Mouse (Mus musculus) forebrain, embryonic 15.5 days (tissue): Measurements from ENCODE around the gene Cers2. TPM values are rescaled to one million over a fixed set of nuclear protein-coding genes. Genes with fewer than 3 reads are reported as not detected.
A peak's percentile ranks its signal among the peaks of the same experiment; 100 is the strongest.

Source experiments
- ATAC-seq: fragments of 200-750 bp; cut with Nextera tagmentation; replicated peaks from 2 replicates; pipeline ENCODE4 v1.8.0; 2017; ENCODE audit warnings: mild to moderate bottlenecking, moderate TSS enrichment, moderate library complexity
- H3K27ac ChIP-seq: fragments of 300-500 bp; sonication (generic); replicated peaks from 2 replicates; pipeline ENCODE4 v1.5.1; 2015; ENCODE audit warnings: mild to moderate bottlenecking, inconsistent platforms
- H3K27me3 ChIP-seq: fragments of 300-500 bp; sonication (generic); 2 replicates; pipeline ENCODE4 v1.6.1; 2015; ENCODE audit warnings: inconsistent platforms
- H3K36me3 ChIP-seq: fragments of 300-500 bp; sonication (generic); 2 replicates; pipeline ENCODE4 v1.6.1; 2015; ENCODE audit warnings: mild to moderate bottlenecking, inconsistent platforms
- H3K4me1 ChIP-seq: fragments of 300-500 bp; sonication (generic); 2 replicates; pipeline ENCODE4 v1.6.1; 2015; ENCODE audit warnings: inconsistent platforms
- H3K4me2 ChIP-seq: fragments of 300-500 bp; sonication (generic); replicated peaks from 2 replicates; pipeline ENCODE4 v1.6.1; 2015; ENCODE audit warnings: mild to moderate bottlenecking, inconsistent platforms
- H3K4me3 ChIP-seq: fragments of 300-500 bp; sonication (generic); 2 replicates; pipeline ENCODE4 v1.5.1; 2015; ENCODE audit warnings: mild to moderate bottlenecking, inconsistent platforms
- H3K9ac ChIP-seq: fragments of 300-500 bp; sonication (generic); replicated peaks from 2 replicates; pipeline ENCODE4 v1.6.1; 2015; ENCODE audit warnings: mild to moderate bottlenecking, inconsistent platforms
- H3K9me3 ChIP-seq: fragments of 300-500 bp; sonication (generic); 2 replicates; pipeline ENCODE4 v1.6.1; 2016; ENCODE audit warnings: inconsistent platforms
- WGBS: fragments of 180-500 bp; shearing (Covaris S2); methylation state at CpG from one replicate; pipeline ENCODE4 v1.1.7; 2015; ENCODE audit warnings: mixed read lengths; 5-methylcytosine and 5-hydroxymethylcytosine counted together
- polyA plus RNA-seq: library from polyadenylated mRNA; unstranded; fragments of >200 nt; fragmentation: Nextera tagmentation; extraction: Ambion mirVana; gene quantifications from 2 replicates; pipeline ENCODE4 v1.2.1, GENCODE M21; 2015

Gene Cers2
- 96.7 and 101 TPM in 2 replicates for polyA plus RNA-seq

DNA sequence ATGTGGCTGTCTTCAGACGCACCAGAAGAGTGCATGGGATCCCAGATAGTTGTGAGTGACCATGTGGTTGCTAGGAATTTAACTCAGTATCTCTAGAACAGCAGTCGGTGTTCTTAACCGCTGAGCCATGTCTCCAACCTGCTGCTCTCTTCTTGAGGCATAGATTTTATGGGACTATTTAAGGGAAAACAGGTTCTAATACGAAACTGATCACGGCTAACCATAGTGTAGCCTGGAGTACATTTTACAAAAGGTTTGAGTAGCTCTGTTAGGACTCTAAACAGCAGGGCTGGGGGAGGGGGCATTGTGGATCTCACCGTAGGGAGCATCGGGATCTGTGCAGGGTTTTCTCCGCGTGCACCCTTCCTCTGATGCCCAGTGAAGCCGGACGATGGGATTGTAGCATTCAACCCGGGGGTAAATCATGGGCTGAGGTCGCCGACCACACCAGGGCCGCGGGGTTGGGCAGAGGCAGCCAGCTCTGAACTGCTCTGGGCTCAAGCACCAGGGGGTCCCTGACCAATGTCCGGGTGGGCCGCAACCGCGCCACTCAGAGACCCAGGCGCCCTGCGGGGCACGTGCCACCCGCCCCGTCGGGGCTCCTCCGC is at the start of gene Cers2:
Gene Cers2 (plus strand): TSS at position 306 of the 608 bp plus-strand sequence.
- peak within 1 kb of the TSS; percentile 85 for H3K4me3 ChIP-seq
- H3K9ac ChIP-seq, result peak within 1 kb of the TSS; percentile 92
- H3K9me3 ChIP-seq, result no peaks in the 10 kb centered on the region
- peaks cover 33% of the 10 kb centered on the region for H3K4me1 ChIP-seq
- 3% methylated on average over 27 of the region's 27 CpGs for WGBS
- no peaks in the 10 kb centered on the region for H3K36me3 ChIP-seq
- peak within 1 kb of the TSS; percentile 90 for H3K27ac ChIP-seq
- H3K27me3 ChIP-seq, result no peaks in the 10 kb centered on the region
- peak within 1 kb of the TSS; percentile 68 for H3K4me2 ChIP-seq
- ATAC-seq, result peak; percentile 22

DNA sequence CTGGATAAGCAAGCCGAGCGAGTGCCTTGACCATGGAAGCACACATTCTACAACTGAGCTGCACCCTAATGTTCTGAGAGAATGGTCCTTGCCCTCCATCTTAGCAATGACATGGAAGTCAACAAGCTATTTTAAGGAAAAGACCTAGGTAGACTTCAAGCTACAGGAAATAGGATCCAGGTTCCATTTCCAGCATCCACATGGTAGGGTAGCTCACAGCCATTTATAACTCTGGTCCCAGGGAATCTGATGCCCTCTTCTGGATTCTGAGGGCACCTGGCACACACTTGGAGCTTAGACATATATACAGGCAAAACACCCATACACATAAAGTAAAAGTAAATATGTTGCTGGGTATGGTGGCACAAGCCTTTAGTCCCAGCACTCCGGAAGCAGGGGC is 48.5 kb upstream of the Cers2 start:
- Histone ChIP-seq H3K4me3 (no peak overlapping the region), H3K27me3 (no peaks in the 10 kb centered on the region), H3K9ac (no peak overlapping the region), H3K4me1 (no peaks in the 10 kb centered on the region), H3K27ac (no peak overlapping the region), H3K9me3 (no peaks in the 10 kb centered on the region), H3K36me3 (peaks cover 57% of the 10 kb centered on the region), H3K4me2 (no peak overlapping the region)
- WGBS, result 97% methylated on average over 3 of the region's 3 CpGs
- ATAC-seq, result no peak

DNA sequence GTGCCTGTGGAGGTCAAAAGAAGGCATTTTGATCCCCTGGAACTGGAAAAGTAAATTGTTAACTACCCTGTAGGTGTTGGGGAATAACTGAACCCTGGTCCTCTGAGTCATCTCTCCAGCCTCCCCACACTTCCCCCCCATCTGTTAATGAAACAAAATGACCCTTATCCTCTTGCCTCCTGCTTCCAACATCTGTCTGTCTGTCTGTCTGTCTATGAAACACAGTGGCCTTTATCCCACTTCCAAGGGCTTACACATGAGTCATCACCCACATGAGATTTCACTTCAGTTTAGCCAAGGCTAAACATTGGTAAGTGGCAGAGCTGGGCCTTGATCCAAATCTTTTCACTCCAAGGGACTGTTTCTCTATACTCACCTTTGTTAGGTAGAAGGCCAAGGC is 46.7 kb upstream of the Cers2 start:
- H3K9me3 ChIP-seq, result no peaks in the 10 kb centered on the region
- H3K4me1 ChIP-seq, result no peaks in the 10 kb centered on the region
- no peak overlapping the region for H3K27ac ChIP-seq
- H3K4me3 ChIP-seq, result no peak overlapping the region
- no peak for ATAC-seq
- peaks cover 41% of the 10 kb centered on the region for H3K36me3 ChIP-seq
- no peak overlapping the region for H3K9ac ChIP-seq
- no peak overlapping the region for H3K4me2 ChIP-seq
- no peaks in the 10 kb centered on the region for H3K27me3 ChIP-seq

DNA sequence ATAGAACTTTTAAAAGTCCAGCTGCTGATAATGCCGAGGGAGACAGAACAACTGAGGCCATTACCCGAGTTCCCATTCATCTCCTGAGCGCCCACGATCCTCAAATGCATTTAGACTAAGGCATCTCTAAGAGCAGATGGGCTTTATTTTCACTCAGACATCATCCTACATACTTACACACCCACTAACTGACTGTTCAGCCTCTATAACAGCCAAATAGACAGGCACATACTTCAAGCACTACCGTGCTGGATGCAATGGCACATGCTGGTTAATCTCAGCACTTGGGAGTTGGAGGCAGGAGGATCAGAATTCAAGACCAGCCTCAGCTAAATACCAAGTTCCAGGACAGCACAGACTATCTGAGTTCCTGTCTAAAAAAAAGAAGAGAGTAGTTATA is 44.8 kb upstream of the Cers2 start:
- no peak overlapping the region for H3K9ac ChIP-seq
- no peak overlapping the region for H3K4me2 ChIP-seq
- no peak overlapping the region for H3K27ac ChIP-seq
- H3K27me3 ChIP-seq, result no peaks in the 10 kb centered on the region
- no peak overlapping the region for H3K4me3 ChIP-seq
- no peaks in the 10 kb centered on the region for H3K9me3 ChIP-seq
- ATAC-seq, result no peak
- H3K4me1 ChIP-seq, result no peaks in the 10 kb centered on the region
- WGBS, result 86% methylated on average over 5 of the region's 5 CpGs
- peaks cover 26% of the 10 kb centered on the region for H3K36me3 ChIP-seq

DNA sequence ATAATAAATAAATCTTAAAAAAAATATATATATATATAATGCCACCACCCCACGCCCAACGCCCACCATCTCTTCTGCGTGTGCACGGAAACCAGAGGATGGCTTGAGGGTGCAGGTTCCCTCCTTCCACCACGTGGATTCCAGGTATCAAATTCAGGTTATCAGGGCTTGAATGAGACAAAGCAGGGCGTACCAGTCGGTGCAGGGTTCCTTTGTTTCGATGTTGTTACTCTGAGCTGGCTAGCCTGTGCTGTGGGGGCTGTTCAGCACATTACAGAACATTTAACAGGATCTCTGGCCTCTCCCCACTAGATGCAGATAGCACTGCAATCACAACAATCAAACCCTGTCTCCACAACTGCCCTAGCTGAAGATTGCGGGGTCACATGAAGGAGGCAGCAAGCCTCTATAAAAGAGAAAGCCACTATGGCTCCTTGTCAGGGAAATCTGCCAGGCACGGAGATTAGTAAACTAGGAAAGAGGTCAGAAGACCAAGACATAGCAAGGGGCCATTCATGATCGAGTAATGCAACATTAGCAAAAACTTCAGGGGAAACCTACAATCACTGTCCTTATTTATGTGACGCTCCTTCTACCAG is 43.7 kb upstream of the Cers2 start:
- no peak overlapping the region for H3K4me2 ChIP-seq
- H3K27me3 ChIP-seq, result no peaks in the 10 kb centered on the region
- ATAC-seq, result no peak
- no peak overlapping the region for H3K27ac ChIP-seq
- H3K9ac ChIP-seq, result no peak overlapping the region
- peaks cover 20% of the 10 kb centered on the region for H3K36me3 ChIP-seq
- no peaks in the 10 kb centered on the region for H3K9me3 ChIP-seq
- no peak overlapping the region for H3K4me3 ChIP-seq
- WGBS, result 84% methylated on average over 12 of the region's 12 CpGs
- H3K4me1 ChIP-seq, result no peaks in the 10 kb centered on the region

DNA sequence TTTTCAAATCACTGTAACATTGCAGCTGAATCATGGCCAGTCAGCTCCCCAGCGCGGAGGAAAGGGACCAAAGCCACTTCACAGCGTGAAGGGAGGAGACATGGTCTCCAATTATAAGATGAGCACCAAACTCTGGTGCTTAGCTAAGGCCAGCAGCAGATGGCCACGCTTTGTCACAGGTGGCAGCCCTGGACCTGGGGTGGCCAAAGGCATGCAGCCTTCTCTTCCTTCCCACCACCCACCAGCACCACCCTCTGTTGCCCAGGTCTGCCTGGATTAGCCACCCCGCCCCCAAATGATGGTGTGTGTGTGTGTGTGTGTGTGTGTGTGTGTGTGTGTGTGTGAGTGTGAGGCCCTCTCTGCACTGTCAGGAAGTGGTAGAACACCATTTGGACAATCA is 41.1 kb upstream of the Cers2 start:
- Histone ChIP-seq H3K4me3 (no peak overlapping the region), H3K36me3 (0 out of 2 replicates have a peak, but pooled peaks cover 3% of the 10 kb centered on the region), H3K4me2 (no peak overlapping the region), H3K9me3 (no peaks in the 10 kb centered on the region), H3K4me1 (no peaks in the 10 kb centered on the region), H3K27me3 (no peaks in the 10 kb centered on the region), H3K9ac (no peak overlapping the region), H3K27ac (no peak overlapping the region)
- 84% methylated on average over 5 of the region's 5 CpGs for WGBS
- no peak for ATAC-seq

DNA sequence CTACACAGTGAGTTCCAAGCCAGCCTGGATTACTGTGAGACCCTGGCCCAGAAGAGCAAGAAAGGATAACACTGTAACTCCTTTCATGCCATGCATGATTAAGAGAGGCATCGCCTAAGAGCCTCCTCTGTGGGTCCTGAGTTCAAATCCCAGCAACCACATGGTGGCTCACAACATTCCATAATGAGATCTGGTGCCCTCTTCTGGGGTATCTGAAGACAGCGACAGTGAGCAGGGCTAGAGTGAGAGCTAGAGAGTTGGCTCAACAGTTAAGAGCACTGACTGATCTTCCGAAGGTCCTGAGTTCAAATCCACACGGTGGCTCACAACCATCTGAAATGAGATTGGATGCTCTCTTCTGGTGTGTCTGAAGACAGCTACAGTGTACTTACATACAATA is 40.1 kb upstream of the Cers2 start:
- H3K9me3 ChIP-seq, result no peaks in the 10 kb centered on the region
- no peak overlapping the region for H3K27ac ChIP-seq
- WGBS, result 92% methylated on average over 4 of the region's 4 CpGs
- H3K27me3 ChIP-seq, result no peaks in the 10 kb centered on the region
- no peak overlapping the region for H3K4me3 ChIP-seq
- ATAC-seq, result no peak
- H3K9ac ChIP-seq, result no peak overlapping the region
- no peaks in the 10 kb centered on the region for H3K36me3 ChIP-seq
- H3K4me2 ChIP-seq, result no peak overlapping the region
- no peaks in the 10 kb centered on the region for H3K4me1 ChIP-seq

DNA sequence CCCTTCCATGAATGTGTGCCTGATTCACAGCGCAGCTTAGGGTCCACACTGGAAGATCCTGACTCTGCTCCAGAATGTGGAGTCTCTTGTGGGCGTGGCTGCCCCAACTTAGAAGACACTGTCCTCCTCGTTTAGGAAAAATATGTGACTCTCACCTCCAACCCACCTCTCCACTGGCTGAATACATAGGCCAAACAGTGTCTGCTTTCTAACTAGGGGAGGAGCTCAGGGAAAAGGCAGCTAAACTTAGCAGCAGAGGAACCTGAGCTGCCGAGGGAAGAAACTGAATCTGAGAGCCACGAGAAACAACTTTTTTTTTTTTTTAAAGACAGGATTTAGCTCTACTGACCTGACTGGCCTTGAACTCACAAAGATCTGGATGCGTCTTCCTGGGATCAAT is 39.4 kb upstream of the Cers2 start:
- no peaks in the 10 kb centered on the region for H3K9me3 ChIP-seq
- no peak overlapping the region for H3K4me2 ChIP-seq
- 0 out of 2 replicates have a peak, but pooled peaks cover 4% of the 10 kb centered on the region for H3K4me1 ChIP-seq
- H3K4me3 ChIP-seq, result no peak overlapping the region
- H3K27ac ChIP-seq, result no peak overlapping the region
- ATAC-seq, result no peak
- no peaks in the 10 kb centered on the region for H3K36me3 ChIP-seq
- 81% methylated on average over 6 of the region's 6 CpGs for WGBS
- H3K27me3 ChIP-seq, result no peaks in the 10 kb centered on the region
- no peak overlapping the region for H3K9ac ChIP-seq

DNA sequence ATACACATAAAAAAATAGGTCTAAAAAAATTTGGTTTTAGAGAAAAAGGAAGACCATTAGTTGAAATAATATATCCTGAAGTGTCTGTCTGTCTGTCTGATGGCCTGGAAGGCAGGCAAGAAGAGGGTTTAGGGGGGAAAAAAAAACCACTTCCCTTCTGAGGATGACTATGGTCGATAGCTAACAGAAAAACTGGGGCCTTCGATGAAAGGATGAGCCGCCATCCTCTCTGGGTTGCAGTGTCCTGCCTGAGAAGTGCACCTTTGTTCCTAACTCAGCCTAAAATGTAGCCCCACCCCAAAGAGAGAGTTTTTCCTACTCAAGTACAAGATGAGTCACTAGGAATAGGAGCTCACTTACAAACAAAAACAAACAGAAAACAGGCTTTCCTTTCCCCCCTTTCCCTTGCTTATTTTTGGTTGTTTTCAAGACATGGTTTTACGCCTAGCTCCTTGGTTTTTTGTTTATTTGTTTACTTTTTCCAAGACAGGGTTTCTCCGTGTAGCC is 38.1 kb upstream of the Cers2 start:
- Histone ChIP-seq H3K36me3 (no peaks in the 10 kb centered on the region), H3K9me3 (no peaks in the 10 kb centered on the region), H3K4me1 (peaks cover 14% of the 10 kb centered on the region), H3K27ac (no peak overlapping the region), H3K9ac (no peak overlapping the region), H3K4me3 (no peak overlapping the region), H3K27me3 (no peaks in the 10 kb centered on the region), H3K4me2 (no peak overlapping the region)
- no peak for ATAC-seq
- WGBS, result 85% methylated on average over 5 of the region's 5 CpGs

DNA sequence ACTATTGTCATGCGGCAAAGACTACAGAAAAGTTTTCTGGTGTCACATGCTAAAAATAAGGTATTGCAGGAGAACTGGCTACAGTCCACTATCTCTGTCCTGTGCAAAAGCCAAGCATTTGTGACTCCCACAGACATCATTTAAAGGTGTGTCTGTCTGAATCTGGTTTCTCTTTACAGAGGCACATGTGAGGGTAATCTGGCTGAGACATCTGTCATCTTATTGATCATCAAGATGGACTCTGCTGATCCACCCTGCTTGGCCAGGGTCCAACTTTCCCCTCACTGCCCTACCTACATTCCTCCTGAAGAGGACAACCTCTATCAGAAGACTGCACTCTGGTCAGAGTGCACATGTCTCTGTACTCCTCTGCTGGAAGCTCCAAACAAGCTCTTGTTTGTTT is 37.4 kb upstream of the Cers2 start:
- 86% methylated on average over 1 of the region's 1 CpGs for WGBS
- Histone ChIP-seq H3K9ac (no peak overlapping the region), H3K4me2 (no peak overlapping the region)

DNA sequence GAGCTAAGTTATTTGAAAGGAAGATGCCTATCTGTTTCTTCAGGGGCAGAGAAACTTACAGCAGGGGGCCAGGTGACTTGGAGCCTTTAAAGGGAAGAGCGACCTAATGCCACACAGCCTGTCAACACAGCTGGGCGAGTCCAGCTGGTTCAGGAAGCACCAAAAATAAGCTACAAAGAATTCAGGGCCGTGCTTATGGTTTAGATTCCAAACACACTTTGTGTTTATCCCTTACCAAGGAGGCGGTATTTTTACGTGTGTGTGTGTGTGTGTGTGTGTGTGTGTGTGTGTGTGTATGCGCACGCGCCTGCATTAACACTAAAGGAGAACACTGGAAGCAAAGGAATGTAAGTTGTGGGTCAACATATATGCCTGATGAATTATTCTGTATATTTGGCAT is 33.8 kb upstream of the Cers2 start:
- 20% methylated on average over 8 of the region's 8 CpGs for WGBS
- Histone ChIP-seq H3K9ac (peak overlapping the region; percentile 87), H3K36me3 (no peaks in the 10 kb centered on the region), H3K27ac (peak overlapping the region; percentile 96), H3K9me3 (no peaks in the 10 kb centered on the region), H3K4me1 (peaks cover 39% of the 10 kb centered on the region), H3K4me3 (peak overlapping the region; percentile 67), H3K4me2 (peak overlapping the region; percentile 76), H3K27me3 (no peaks in the 10 kb centered on the region)
- ATAC-seq, result no peak

More for the DNA sequence above, 37.4 kb upstream of the Cers2 start:
- H3K27ac ChIP-seq, result no peak overlapping the region
- ATAC-seq, result no peak
- no peaks in the 10 kb centered on the region for H3K9me3 ChIP-seq
- peaks cover 18% of the 10 kb centered on the region for H3K4me1 ChIP-seq
- no peak overlapping the region for H3K4me3 ChIP-seq
- H3K27me3 ChIP-seq, result no peaks in the 10 kb centered on the region
- no peaks in the 10 kb centered on the region for H3K36me3 ChIP-seq

DNA sequence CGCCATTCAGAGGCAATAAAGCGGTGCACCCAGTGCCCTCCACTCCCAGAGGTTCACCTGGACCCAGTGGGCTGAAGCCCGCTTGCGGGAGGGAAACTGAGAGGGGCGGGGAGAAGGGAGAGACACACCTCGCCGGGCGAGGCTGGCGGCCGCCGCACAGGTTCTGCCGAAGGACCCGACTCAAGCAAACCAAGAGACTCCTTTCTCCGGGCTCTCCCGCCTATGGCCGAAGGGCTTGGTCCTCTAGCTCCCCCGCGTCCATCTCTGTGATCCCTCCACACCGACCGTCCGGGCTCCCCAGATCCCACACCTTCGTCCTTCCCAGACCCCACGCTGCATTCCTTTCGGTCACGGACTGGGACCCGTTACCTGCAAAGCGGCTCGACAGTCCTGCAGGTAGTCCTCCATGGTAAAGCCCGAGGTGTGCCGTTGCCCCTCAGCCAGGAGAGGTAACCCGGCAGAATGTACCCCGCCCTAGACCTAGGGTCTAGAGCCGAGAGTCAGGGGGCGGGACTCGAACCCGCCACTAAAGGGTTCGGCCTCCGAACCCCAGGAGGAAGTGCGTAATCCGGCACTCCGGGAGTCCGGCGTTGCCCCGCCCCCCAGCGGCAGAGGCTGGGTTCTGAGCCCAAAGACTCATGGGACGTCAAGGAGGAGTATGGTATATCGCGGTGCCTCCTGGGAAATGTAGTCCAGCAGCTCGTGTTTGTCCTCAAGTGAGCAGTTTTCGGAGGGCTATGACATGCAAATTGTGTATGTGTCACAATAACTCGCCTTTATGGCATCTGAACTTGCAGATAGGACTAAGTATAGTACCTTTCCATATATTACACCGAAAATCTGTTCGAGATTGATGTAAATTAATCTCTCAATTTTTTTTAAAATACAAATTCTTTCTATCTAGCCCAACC is 33.1 kb upstream of the Cers2 start, which contains the start of the genes Mindy1 and Prune1:
Gene Mindy1 (plus strand): TSS at position 130 of the 911 bp plus-strand sequence.
Gene Prune1 (minus strand): TSS at position 861 of the 911 bp plus-strand sequence.
- H3K36me3 ChIP-seq, result no peaks in the 10 kb centered on the region
- H3K27me3 ChIP-seq, result no peaks in the 10 kb centered on the region
- H3K4me3 ChIP-seq, result peak within 1 kb of the TSS; percentile 67
- under 1% methylated on average over 53 of the region's 53 CpGs for WGBS
- H3K4me2 ChIP-seq, result peak within 1 kb of the TSS; percentile 76
- H3K27ac ChIP-seq, result peak within 1 kb of the TSS; percentile 96
- peak within 1 kb of the TSS; percentile 87 for H3K9ac ChIP-seq
- peak; percentile 94 for ATAC-seq
- no peaks in the 10 kb centered on the region for H3K9me3 ChIP-seq
- H3K4me1 ChIP-seq, result peaks cover 39% of the 10 kb centered on the region
